Mouse (Mus musculus) thymus, adult 2 months (tissue): ENCODE data around the gene Cd3g. TPM values are rescaled to one million over a fixed set of nuclear protein-coding genes. Genes with fewer than 3 reads are reported as not detected.

Experiments used
- DNase-seq: peaks from one replicate; pipeline ENCODE4 v3.0.0; 2021
- H3K27ac ChIP-seq: fragments of 200-500 bp; 2 replicates; pipeline ENCODE4 v1.5.1; 2012; ENCODE audit warnings: low read length, control low read depth; ENCODE audit not compliant: control insufficient read depth, insufficient read depth
- H3K27me3 ChIP-seq: fragments of 200-500 bp; 2 replicates; pipeline ENCODE4 v1.6.1; 2012; ENCODE audit warnings: mild to moderate bottlenecking, low read length, moderate library complexity, mixed read lengths; ENCODE audit not compliant: control insufficient read depth, insufficient read depth
- H3K36me3 ChIP-seq: fragments of 200-500 bp; 2 replicates; pipeline ENCODE4 v1.6.1; 2012; ENCODE audit warnings: mild to moderate bottlenecking, low read length, moderate library complexity; ENCODE audit not compliant: control insufficient read depth, insufficient read depth
- H3K4me1 ChIP-seq: fragments of 200-500 bp; replicated peaks from 2 replicates; pipeline ENCODE4 v1.6.1; 2012; ENCODE audit warnings: low read length; ENCODE audit not compliant: control insufficient read depth, insufficient read depth
- H3K4me3 ChIP-seq: fragments of 200-500 bp; 2 replicates; pipeline ENCODE4 v1.5.1; 2012; ENCODE audit warnings: mild to moderate bottlenecking, low read length, control low read depth, moderate library complexity; ENCODE audit not compliant: control insufficient read depth, insufficient read depth
- CTCF ChIP-seq: fragments of 200-500 bp; IDR thresholded peaks from 2 replicates; pipeline ENCODE4 v1.5.1; 2012; ENCODE audit warnings: mild to moderate bottlenecking, control low read depth, low read length, moderate library complexity, borderline replicate concordance; ENCODE audit not compliant: control insufficient read depth, poor library complexity, insufficient read depth; ENCODE audit errors: extremely low read depth
- POLR2A ChIP-seq: fragments of 200-500 bp; IDR thresholded peaks from 2 replicates; pipeline ENCODE4 v1.6.1; 2012; ENCODE audit warnings: mild to moderate bottlenecking, low read length, control low read depth, moderate library complexity; ENCODE audit not compliant: control insufficient read depth, poor library complexity, insufficient read depth; ENCODE audit errors: extremely low read depth
- WGBS: fragments of 180-500 bp; shearing (Covaris S2); methylation state at CpG from one replicate; pipeline ENCODE4 v1.1.7; 2018; 5-methylcytosine and 5-hydroxymethylcytosine counted together
- polyA plus RNA-seq: library from polyadenylated mRNA; depleted of rRNA; stranded (reverse); fragments of >200 nt; gene quantifications from 2 replicates; pipeline ENCODE4 v1.2.3, GENCODE M21; 2012; rRNA removed

Gene Cd3g
- polyA plus RNA-seq, 1 experiment: 216 TPM

- peaks cover 54% of the 10 kb centered on the region for H3K36me3 ChIP-seq
- no peak overlapping the region for H3K27ac ChIP-seq
Measured at GRCm38 (mm10) chr9:44941756-44942155, 38.5 kb downstream of the Cd3g start.

GRCm38 (mm10) chr9:44921543-44921942, 58.7 kb downstream of the Cd3g start:
- 0 out of 2 replicates have a peak, but pooled peaks cover 2% of the 10 kb centered on the region for H3K4me1 ChIP-seq
- TF ChIP-seq CTCF (no peak), POLR2A (no peak)
- no peak overlapping the region for H3K27ac ChIP-seq
- no peaks in the 10 kb centered on the region for H3K36me3 ChIP-seq
- 83% methylated on average over 2 of the region's 2 CpGs for WGBS
- no peak overlapping the region for H3K4me3 ChIP-seq
- DNase-seq: no peak
- no peaks in the 10 kb centered on the region for H3K27me3 ChIP-seq

More at GRCm38 (mm10) chr9:44941756-44942155, 38.5 kb downstream of the Cd3g start:
- DNase-seq: no peak
- TF ChIP-seq POLR2A: no peak
- no peak for TF ChIP-seq CTCF
- WGBS: 95% methylated on average over 4 of the region's 4 CpGs
- no peak overlapping the region for H3K4me3 ChIP-seq
- no peaks in the 10 kb centered on the region for H3K4me1 ChIP-seq
- H3K27me3 ChIP-seq: no peaks in the 10 kb centered on the region

GRCm38 (mm10) chr9:44921123-44921468, 59.1 kb downstream of the Cd3g start:
- Histone ChIP-seq H3K36me3 (no peaks in the 10 kb centered on the region), H3K4me3 (peak overlapping the region; percentile 8; the same call in 1 of the 2 replicates), H3K27me3 (no peaks in the 10 kb centered on the region), H3K27ac (no peak overlapping the region; the same call in 1 of the 2 replicates), H3K4me1 (0 out of 2 replicates have a peak, but pooled peaks cover 2% of the 10 kb centered on the region)
- WGBS: 2% methylated on average over 8 of the region's 8 CpGs
- TF ChIP-seq POLR2A: no peak
- no peak for DNase-seq

GRCm38 (mm10) chr9:44920374-44921122, 59.7 kb downstream of the Cd3g start, which contains the start of gene Atp5l:
TSS of gene Atp5l (minus strand) at chr9:44920742.
- Histone ChIP-seq H3K27ac (peak within 1 kb of the TSS; percentile 14), H3K36me3 (no peaks in the 10 kb centered on the region), H3K27me3 (no peaks in the 10 kb centered on the region), H3K4me3 (peak within 1 kb of the TSS; percentile 95), H3K4me1 (0 out of 2 replicates have a peak, but pooled peaks cover 2% of the 10 kb centered on the region)
- TF ChIP-seq CTCF: peak; percentile 45; the same call in 1 of the 2 replicates
- TF ChIP-seq POLR2A: peak; percentile 69
- WGBS: under 1% methylated on average over 48 of the region's 48 CpGs
- peak; percentile 85 for DNase-seq

GRCm38 (mm10) chr9:44919606-44920005, 60.6 kb downstream of the Cd3g start:
- no peak overlapping the region for H3K27ac ChIP-seq
- peak overlapping the region; percentile 95; the same call in 1 of the 2 replicates for H3K4me3 ChIP-seq
- H3K27me3 ChIP-seq: no peaks in the 10 kb centered on the region
- H3K4me1 ChIP-seq: peaks cover 3% of the 10 kb centered on the region; the same call in 1 of the 2 replicates
- H3K36me3 ChIP-seq: no peaks in the 10 kb centered on the region
- TF ChIP-seq POLR2A: no peak
- TF ChIP-seq CTCF: no peak
- 46% methylated on average over 2 of the region's 2 CpGs for WGBS
- DNase-seq: no peak

Other genes starting within 250 kb of the Cd3g start
- gene Phldb1, start 245.2 kb downstream of the Cd3g start, polyA plus RNA-seq: 16.5 and 27.3 TPM in 2 replicates
- 42.0 and 43.1 TPM in 2 replicates for gene Arcn1, start 212.6 kb downstream of the Cd3g start, polyA plus RNA-seq
- gene Ift46, start 212.5 kb downstream of the Cd3g start, polyA plus RNA-seq: 35.1 and 42.2 TPM in 2 replicates
- gene Tmem25, start 181.1 kb downstream of the Cd3g start, polyA plus RNA-seq: 1.5 and 2.6 TPM in 2 replicates
- gene Ttc36, start 177.4 kb downstream of the Cd3g start, polyA plus RNA-seq: 4.3 and 5.3 TPM in 2 replicates
- 71.4 and 81.9 TPM in 2 replicates for gene Kmt2a, start 99.1 kb downstream of the Cd3g start, polyA plus RNA-seq
- gene Atp5l, start 59.7 kb downstream of the Cd3g start, polyA plus RNA-seq: 159 and 250 TPM in 2 replicates
- gene Ube4a, start 14.8 kb downstream of the Cd3g start, polyA plus RNA-seq: 23.0 and 23.7 TPM in 2 replicates
- gene Cd3d, start 1.4 kb upstream of the Cd3g start, polyA plus RNA-seq: 214 and 262 TPM in 2 replicates
- 343 and 451 TPM in 2 replicates for gene Cd3e, start 29.2 kb upstream of the Cd3g start, polyA plus RNA-seq
- gene Mpzl2, start 59.4 kb upstream of the Cd3g start, polyA plus RNA-seq: 10.1 and 11.6 TPM in 2 replicates
- 5.3 and 7.3 TPM in 2 replicates for gene Mpzl3, start 74.8 kb upstream of the Cd3g start, polyA plus RNA-seq
- gene Jaml, start 98.8 kb upstream of the Cd3g start, polyA plus RNA-seq: 2.5 and 3.5 TPM in 2 replicates
- 5.2 and 9.8 TPM in 2 replicates for gene Scn2b, start 137.4 kb upstream of the Cd3g start, polyA plus RNA-seq
- gene Scn4b, start 158.0 kb upstream of the Cd3g start, polyA plus RNA-seq: 20.5 and 26.2 TPM in 2 replicates
- 1.7 and 4.5 TPM in 2 replicates for gene BC049352, start 201.6 kb upstream of the Cd3g start, polyA plus RNA-seq
- gene Tmprss4, start 223.7 kb upstream of the Cd3g start, polyA plus RNA-seq: 7.4 and 16.1 TPM in 2 replicates